Mouse (Mus musculus) erythroblast, embryonic 14.5 days (primary cell): ENCODE results near the gene Tmem87b. TPM values are rescaled to one million over a fixed set of nuclear protein-coding genes. Genes with fewer than 3 reads are reported as not detected.

ENCODE experiments used
- H3K27me3 ChIP-seq: 2 replicates; pipeline ENCODE4 v1.6.1; 2012; ENCODE audit warnings: inconsistent platforms; ENCODE audit not compliant: control insufficient read depth
- H3K36me3 ChIP-seq: 2 replicates; pipeline ENCODE4 v1.6.1; 2012; ENCODE audit warnings: mild to moderate bottlenecking, inconsistent platforms; ENCODE audit not compliant: control insufficient read depth
- H3K4me1 ChIP-seq: 2 replicates; pipeline ENCODE4 v1.6.1; 2012; ENCODE audit warnings: inconsistent platforms; ENCODE audit not compliant: control insufficient read depth
- H3K4me3 ChIP-seq: replicated peaks from 2 replicates; pipeline ENCODE3; 2012; ENCODE audit warnings: moderate library complexity, mild to moderate bottlenecking, inconsistent platforms
- H3K9me3 ChIP-seq: 2 replicates; pipeline ENCODE4 v1.6.1; 2012; ENCODE audit warnings: low read length, inconsistent platforms, mixed read lengths; ENCODE audit not compliant: control insufficient read depth
- GATA1 ChIP-seq: IDR thresholded peaks from 2 replicates; pipeline ENCODE4 v1.6.1; 2012; ENCODE audit warnings: low read length, inconsistent platforms, mixed read lengths
- TAL1 ChIP-seq: IDR thresholded peaks from 3 replicates; pipeline ENCODE4 v1.6.1; 2012; ENCODE audit warnings: low read length, inconsistent platforms, mixed read lengths
- polyA plus RNA-seq: library from polyadenylated mRNA; stranded (reverse); fragments of >175 nt; gene quantifications from 2 replicates; pipeline ENCODE4 v1.2.3, GENCODE M21; 2012

Gene Tmem87b
- polyA plus RNA-seq, 1 experiment: 0.08 TPM

DNA sequence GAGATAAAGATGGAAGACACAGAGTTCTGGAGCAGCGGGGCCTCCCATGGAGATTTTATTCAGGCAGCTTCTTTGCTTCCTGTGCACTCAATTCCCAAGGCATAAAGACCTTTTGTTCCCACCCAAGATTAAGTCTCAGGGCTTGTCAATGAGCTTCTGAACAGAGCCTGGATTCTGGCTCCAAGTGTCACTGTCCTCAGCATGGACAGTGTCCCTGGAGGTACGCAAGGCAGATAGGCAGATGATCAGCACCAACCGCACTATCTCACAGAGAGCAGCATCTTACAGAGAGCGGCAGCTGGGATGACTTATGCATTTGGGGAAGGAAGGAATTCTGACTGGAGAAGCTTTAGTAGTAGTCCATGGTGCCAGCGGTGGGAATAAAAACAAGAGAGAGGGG, 31.6 kb upstream of the Tmem87b start:
- Histone ChIP-seq H3K9me3 (no peaks in the 10 kb centered on the region), H3K4me1 (no peaks in the 10 kb centered on the region), H3K36me3 (no peaks in the 10 kb centered on the region; the same call in 1 of the 2 replicates)

DNA sequence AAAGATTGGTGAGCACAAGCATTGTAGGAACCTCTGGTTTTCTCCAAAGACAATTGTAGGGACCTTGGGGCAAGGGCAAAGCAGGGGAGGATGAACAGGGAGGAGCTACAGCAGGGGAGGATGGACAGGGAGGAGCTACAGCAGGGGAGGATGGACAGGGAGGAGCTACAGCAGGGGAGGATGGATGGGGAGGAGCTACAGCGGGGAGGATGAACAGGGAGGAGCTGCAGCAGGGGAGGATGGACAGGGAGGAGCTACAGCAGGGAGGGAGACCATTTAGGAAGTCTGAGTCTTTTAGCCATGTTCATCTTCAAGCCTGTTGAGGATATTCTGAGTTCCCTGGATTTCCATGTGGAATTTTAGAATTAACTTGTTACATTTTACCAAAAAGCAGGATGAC, 31.1 kb upstream of the Tmem87b start:
- no peaks in the 10 kb centered on the region; the same call in 1 of the 2 replicates for H3K36me3 ChIP-seq
- H3K4me3 ChIP-seq: no peak overlapping the region
- no peaks in the 10 kb centered on the region for H3K4me1 ChIP-seq
- TF ChIP-seq GATA1 (no peak), TAL1 (no peak)
- H3K27me3 ChIP-seq: no peaks in the 10 kb centered on the region
- no peaks in the 10 kb centered on the region for H3K9me3 ChIP-seq

More for the DNA sequence above, 31.6 kb upstream of the Tmem87b start:
- no peaks in the 10 kb centered on the region for H3K27me3 ChIP-seq
- TF ChIP-seq TAL1 (no peak), GATA1 (no peak)
- no peak overlapping the region for H3K4me3 ChIP-seq

DNA sequence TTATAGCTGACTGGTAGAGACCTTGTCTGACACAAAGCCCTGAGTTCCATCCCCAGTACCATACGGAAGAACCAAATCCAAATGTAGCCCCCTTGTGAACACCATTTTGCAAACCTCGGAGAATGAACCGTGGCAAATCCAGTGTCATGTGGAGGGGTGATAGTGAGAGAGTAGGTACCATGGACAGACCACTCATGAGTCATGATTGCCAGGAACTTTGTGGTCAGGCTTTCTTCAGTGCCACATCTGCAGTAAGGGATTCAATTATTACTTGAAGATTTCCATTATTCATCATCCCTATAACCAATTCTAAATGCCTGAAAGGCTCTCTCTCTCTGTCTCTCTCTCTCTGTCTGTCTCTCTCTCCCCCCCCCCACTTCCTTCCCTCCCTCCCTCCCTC, 30.1 kb upstream of the Tmem87b start:
- Histone ChIP-seq H3K4me1 (no peaks in the 10 kb centered on the region), H3K9me3 (no peaks in the 10 kb centered on the region), H3K36me3 (no peaks in the 10 kb centered on the region; the same call in 1 of the 2 replicates), H3K4me3 (no peak overlapping the region), H3K27me3 (no peaks in the 10 kb centered on the region)
- TF ChIP-seq TAL1: no peak
- TF ChIP-seq GATA1: no peak

DNA sequence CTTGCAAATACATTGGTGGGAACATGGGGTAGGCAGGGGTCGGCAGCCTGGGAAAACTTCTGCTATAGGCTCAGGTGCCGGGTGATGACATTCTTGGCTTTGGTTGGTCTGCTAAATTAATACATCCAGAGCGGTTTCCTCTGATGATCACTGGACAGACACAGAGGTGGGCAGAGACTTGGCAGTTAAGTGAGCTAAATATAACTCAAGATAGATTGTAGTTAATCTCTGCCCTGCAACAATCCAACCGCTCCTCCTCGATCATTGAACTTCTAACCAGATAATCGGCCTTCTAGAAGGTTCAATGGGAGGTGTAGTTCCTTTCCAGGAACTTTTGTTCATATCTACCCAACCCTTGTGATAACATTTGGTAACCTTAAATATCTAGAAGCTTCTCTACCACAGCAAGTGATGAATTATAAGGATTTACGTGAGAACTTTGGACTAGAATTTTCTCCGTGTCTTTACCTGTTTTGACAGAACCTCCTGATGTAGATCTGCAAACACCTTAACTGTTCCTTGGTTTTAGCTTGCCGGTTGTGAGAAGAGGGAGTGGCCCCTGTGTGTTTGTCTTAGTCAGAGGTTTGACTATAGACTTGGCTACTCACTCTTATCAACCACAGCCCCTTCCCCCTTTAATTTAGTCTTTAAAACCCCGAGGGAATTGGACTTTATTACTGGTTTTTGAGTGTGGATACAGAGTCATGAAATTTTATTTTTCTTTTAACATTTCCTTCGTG, 26.9 kb upstream of the Tmem87b start:
- no peaks in the 10 kb centered on the region for H3K27me3 ChIP-seq
- H3K4me3 ChIP-seq: no peak overlapping the region
- no peaks in the 10 kb centered on the region for H3K4me1 ChIP-seq
- H3K9me3 ChIP-seq: no peaks in the 10 kb centered on the region
- TF ChIP-seq TAL1: no peak
- TF ChIP-seq GATA1: no peak
- peaks cover 2% of the 10 kb centered on the region; the same call in 1 of the 2 replicates for H3K36me3 ChIP-seq

DNA sequence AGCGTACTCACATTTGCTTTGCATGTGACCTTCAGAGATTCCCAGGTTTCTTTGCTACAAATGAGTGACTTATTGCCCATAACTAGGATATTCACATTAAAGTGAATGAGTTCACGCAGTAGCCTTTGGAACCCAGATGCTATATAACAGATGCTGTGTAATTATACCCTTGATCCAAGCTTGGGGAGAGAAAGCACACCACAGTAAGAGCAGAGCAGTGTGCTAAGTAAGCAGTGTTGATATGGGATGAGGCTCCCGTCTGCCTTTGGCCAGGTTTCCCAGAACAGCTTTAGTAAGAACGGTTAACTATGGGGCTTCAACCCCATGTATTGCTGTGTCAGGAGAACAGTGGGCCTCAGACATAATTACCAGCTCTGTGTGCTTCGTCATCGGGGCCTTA, 24.0 kb upstream of the Tmem87b start:
- no peak overlapping the region for H3K4me3 ChIP-seq
- TF ChIP-seq GATA1 (no peak), TAL1 (no peak)
- peaks cover 2% of the 10 kb centered on the region; the same call in 1 of the 2 replicates for H3K36me3 ChIP-seq
- no peaks in the 10 kb centered on the region for H3K9me3 ChIP-seq
- H3K4me1 ChIP-seq: no peaks in the 10 kb centered on the region
- no peaks in the 10 kb centered on the region for H3K27me3 ChIP-seq

DNA sequence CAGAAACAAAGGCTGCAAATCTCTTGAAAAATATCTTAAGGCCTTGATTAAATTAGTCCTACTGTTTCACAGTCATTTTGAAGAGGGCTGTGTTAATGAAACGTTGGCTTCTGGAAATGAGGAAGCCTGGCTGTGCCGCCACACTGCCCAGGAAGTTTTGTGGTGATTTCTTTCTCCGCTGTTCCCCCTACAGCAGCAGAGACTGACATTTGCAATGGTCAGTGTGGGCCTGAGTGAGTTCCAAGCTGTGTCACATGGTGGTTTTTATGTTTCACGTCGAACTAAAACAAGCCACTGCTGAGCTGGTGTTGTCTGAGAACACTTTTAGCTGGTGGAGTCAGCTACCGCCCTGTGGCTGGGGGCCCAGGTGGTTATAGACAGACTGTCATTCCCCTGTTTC, 21.5 kb upstream of the Tmem87b start:
- Histone ChIP-seq H3K27me3 (no peaks in the 10 kb centered on the region), H3K9me3 (peaks cover 5% of the 10 kb centered on the region)
- TF ChIP-seq TAL1: no peak
- no peak for TF ChIP-seq GATA1

DNA sequence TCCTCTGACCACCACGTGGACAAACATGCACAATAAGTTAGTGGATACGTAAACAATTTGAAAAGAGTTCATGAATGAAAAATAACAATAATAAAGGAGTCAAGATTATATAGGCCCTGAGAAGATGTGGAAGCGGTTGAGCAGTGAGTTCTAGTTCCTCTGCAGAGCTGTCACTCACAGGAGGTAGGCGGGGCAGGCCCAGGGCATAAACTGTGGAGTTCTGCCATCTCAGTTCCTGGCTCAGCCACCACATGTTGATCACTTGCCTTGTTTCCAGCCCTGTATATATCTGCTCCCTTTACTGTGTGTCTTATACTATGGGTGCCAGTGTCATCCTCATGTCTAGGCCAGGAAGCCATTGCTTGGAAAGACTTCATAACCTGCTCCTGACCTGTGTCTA, 14.5 kb upstream of the Tmem87b start:
- Histone ChIP-seq H3K4me1 (no peaks in the 10 kb centered on the region), H3K27me3 (no peaks in the 10 kb centered on the region), H3K4me3 (no peak overlapping the region), H3K9me3 (peaks cover 5% of the 10 kb centered on the region), H3K36me3 (peaks cover 7% of the 10 kb centered on the region)
- TF ChIP-seq TAL1 (no peak), GATA1 (no peak)

More for the DNA sequence above, 21.5 kb upstream of the Tmem87b start:
- Histone ChIP-seq H3K4me3 (no peak overlapping the region), H3K36me3 (peaks cover 8% of the 10 kb centered on the region), H3K4me1 (no peaks in the 10 kb centered on the region)

DNA sequence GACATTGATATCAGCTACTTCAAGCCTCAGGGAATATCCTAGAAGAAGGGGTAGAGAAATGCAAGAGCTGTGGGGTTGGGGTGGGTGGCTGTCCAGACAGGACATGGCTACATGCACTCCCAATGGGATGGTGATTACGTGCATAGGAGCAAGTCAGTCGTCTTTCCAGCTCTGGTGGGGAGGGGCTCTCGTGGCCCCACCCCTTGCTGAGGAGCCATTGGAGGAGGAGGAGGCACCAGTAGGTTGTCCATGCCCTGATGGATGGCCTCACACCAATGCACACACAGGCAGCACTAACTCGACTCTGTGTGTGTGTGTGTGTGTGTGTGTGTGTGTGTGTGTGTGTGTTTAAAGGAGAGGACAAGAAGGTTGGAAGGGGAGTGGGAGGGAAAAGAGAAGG, 12.6 kb upstream of the Tmem87b start:
- TF ChIP-seq TAL1 (no peak), GATA1 (no peak)
- peaks cover 4% of the 10 kb centered on the region for H3K36me3 ChIP-seq
- H3K4me1 ChIP-seq: no peaks in the 10 kb centered on the region
- H3K4me3 ChIP-seq: no peak overlapping the region
- peaks cover 2% of the 10 kb centered on the region; the same call in 1 of the 2 replicates for H3K9me3 ChIP-seq
- no peaks in the 10 kb centered on the region for H3K27me3 ChIP-seq

DNA sequence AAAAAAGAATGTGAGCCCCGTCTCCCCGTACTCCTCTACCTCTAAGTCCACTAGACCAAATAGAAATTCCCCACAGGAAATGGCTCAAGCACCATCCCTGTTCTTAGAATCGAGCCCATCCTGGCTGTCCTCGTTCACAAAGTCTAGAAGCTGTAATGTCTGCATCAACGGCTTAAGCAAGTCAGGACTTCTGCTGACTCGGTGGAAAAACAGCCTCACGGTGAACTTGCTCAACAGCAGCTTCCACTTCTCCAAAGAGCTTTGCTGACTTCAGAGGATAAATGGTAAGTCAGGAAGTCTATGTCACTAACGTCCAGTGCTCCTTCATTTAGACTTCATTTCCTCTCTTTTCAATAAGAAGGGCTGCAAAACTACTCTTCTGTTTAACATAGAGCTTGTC, 11.4 kb upstream of the Tmem87b start:
- TF ChIP-seq GATA1 (no peak), TAL1 (no peak)
- Histone ChIP-seq H3K9me3 (no peaks in the 10 kb centered on the region), H3K4me1 (no peaks in the 10 kb centered on the region)

More for the DNA sequence above, 11.4 kb upstream of the Tmem87b start:
- H3K4me3 ChIP-seq: no peak overlapping the region
- H3K36me3 ChIP-seq: no peaks in the 10 kb centered on the region; the same call in 1 of the 2 replicates
- no peaks in the 10 kb centered on the region for H3K27me3 ChIP-seq
